Mouse (Mus musculus) testis, adult 2 months (tissue): ENCODE measurements around the gene Ube2d3. TPM values are rescaled to one million over a fixed set of nuclear protein-coding genes. Genes with fewer than 3 reads are reported as not detected.

Experiments
- H3K27ac ChIP-seq: fragments of 200-500 bp; 2 replicates; pipeline ENCODE4 v1.5.1; 2012; ENCODE audit warnings: low read depth, low read length; ENCODE audit not compliant: control insufficient read depth, insufficient read depth
- H3K27me3 ChIP-seq: fragments of 200-500 bp; 2 replicates; pipeline ENCODE4 v1.6.1; 2012; ENCODE audit warnings: mild to moderate bottlenecking, low read length, moderate library complexity; ENCODE audit not compliant: control insufficient read depth, insufficient read depth
- H3K36me3 ChIP-seq: fragments of 200-500 bp; 2 replicates; pipeline ENCODE4 v1.6.1; 2012; ENCODE audit warnings: mild to moderate bottlenecking, low read length; ENCODE audit not compliant: control insufficient read depth, insufficient read depth
- H3K4me1 ChIP-seq: fragments of 200-500 bp; 2 replicates; pipeline ENCODE4 v1.6.1; 2012; ENCODE audit warnings: low read length; ENCODE audit not compliant: control insufficient read depth, insufficient read depth
- H3K4me3 ChIP-seq: fragments of 200-500 bp; 2 replicates; pipeline ENCODE4 v1.5.1; 2012; ENCODE audit warnings: low read depth, mild to moderate bottlenecking, low read length, moderate library complexity, mixed read lengths; ENCODE audit not compliant: control insufficient read depth
- CTCF ChIP-seq: fragments of 200-500 bp; IDR thresholded peaks from 2 replicates; pipeline ENCODE4 v1.5.1; 2012; ENCODE audit warnings: low read depth, mild to moderate bottlenecking, inconsistent platforms, low read length, moderate library complexity; ENCODE audit not compliant: control insufficient read depth, insufficient read depth, insufficient replicate concordance
- POLR2A ChIP-seq: fragments of 200-500 bp; IDR thresholded peaks from 2 replicates; pipeline ENCODE4 v1.6.1; 2012; ENCODE audit warnings: low read depth, mild to moderate bottlenecking, inconsistent platforms, low read length, moderate library complexity; ENCODE audit not compliant: control insufficient read depth
- polyA plus RNA-seq: library from polyadenylated mRNA; depleted of rRNA; stranded (reverse); fragments of >200 nt; gene quantifications from 2 replicates; pipeline ENCODE4 v1.2.3, GENCODE M21; 2012; rRNA removed

Gene Ube2d3
- polyA plus RNA-seq, 1 experiment = 621 TPM

DNA sequence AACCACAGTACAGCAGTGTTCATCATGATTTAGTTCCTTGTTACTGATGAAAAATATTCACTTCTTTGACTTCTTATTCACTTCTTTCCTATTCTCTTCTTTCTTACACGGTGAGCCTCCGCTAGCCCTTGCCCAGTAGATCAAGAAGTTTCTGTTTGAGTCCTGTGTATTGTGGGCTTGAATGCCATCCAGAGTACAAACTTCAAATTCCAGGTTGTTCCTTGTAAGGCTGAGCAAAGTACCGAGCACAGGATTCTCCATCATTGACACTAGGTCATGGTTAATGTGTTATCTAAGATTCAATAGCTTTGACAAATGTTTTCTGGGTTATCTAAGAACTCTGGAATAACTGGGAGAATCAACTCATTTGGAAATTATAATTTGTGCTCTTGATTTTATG is 72.4 kb downstream of the Ube2d3 start:
- no peaks in the 10 kb centered on the region for H3K36me3 ChIP-seq
- H3K4me3 ChIP-seq = no peak overlapping the region
- no peaks in the 10 kb centered on the region for H3K27me3 ChIP-seq
- TF ChIP-seq POLR2A (no peak), CTCF (no peak)
- H3K27ac ChIP-seq = no peak overlapping the region
- H3K4me1 ChIP-seq = peaks cover 5% of the 10 kb centered on the region

DNA sequence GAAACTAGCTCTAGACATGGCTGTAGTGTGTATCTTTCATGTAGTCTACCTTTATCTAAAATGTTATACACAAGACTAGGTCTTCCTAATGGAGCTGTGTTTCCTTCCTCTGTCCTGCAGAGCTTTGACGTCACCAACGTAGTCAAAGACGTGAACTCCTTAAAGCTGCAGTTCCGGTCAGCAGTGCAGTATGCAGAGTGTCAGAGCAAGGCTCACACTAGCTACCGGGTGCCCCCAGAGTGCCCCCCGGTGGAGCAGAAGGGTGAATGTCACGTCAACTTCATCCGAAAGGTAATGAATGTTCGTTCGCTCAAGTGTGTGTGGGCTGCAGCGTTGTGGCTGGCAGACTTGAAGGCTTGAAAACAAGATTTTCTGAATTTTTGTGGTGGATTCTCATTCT is 73.7 kb downstream of the Ube2d3 start:
- no peak overlapping the region; the same call in 1 of the 2 replicates for H3K27ac ChIP-seq
- TF ChIP-seq POLR2A (no peak), CTCF (0 out of 2 replicates have a peak, but pooled peaks have one; percentile 9)
- no peaks in the 10 kb centered on the region for H3K4me1 ChIP-seq
- H3K27me3 ChIP-seq = no peaks in the 10 kb centered on the region
- no peaks in the 10 kb centered on the region for H3K36me3 ChIP-seq
- no peak overlapping the region for H3K4me3 ChIP-seq

DNA sequence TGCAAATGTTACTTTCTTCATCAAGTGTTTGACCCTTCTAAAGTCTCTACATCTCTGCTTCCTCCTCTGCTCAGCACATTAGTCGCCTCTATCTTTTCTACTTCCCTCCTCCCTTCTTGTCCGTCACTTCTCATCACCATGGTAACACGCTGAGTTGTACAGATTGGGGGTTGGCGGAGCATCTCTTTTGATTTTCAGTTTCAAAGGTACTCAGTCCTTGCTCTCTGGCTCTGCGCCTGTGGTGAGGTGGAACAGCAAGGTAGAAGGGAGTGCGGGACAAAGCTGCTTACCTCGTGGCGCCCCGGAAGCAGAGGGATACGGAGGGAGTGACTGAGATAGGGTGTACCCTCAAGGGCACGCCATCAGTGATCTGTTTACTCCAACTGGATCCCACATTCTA is 75.3 kb downstream of the Ube2d3 start:
- Histone ChIP-seq H3K27ac (no peak overlapping the region), H3K27me3 (no peaks in the 10 kb centered on the region), H3K4me1 (no peaks in the 10 kb centered on the region), H3K36me3 (no peaks in the 10 kb centered on the region), H3K4me3 (peak overlapping the region; percentile 68)
- TF ChIP-seq POLR2A (no peak), CTCF (no peak)

DNA sequence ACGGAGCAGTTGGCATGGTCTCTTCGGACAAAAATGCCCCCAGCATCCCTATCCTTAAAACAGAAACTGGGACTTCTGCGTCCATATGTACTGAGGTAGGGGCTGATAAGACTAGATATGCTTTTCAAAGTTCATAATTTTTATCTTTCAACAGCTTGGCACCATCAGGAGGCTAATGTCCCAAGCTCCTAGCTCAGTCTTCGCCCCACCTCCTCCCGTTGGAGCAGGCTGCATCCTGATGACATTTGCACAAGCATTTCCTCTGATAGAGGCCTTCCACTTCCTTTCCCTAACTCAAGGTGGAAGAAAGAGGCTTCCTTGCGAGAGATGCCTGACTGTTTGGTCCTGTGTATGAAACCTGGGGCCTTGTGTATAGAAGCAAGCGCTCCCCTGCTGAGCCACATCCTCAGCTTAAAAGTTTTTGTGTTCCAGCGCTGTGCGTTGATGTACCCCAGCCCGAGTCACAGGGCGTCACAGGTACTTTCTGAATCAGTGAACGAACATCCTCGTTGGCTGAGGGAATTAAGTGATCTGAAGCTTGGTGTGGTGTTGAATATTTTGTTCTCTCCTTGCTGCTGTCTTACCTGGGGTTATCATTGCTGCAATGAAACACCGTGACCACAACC is 76.0 kb downstream of the Ube2d3 start:
- Histone ChIP-seq H3K27me3 (no peaks in the 10 kb centered on the region), H3K27ac (no peak overlapping the region), H3K36me3 (no peaks in the 10 kb centered on the region), H3K4me3 (no peak overlapping the region; the same call in 1 of the 2 replicates), H3K4me1 (no peaks in the 10 kb centered on the region)
- TF ChIP-seq CTCF (no peak), POLR2A (no peak)

DNA sequence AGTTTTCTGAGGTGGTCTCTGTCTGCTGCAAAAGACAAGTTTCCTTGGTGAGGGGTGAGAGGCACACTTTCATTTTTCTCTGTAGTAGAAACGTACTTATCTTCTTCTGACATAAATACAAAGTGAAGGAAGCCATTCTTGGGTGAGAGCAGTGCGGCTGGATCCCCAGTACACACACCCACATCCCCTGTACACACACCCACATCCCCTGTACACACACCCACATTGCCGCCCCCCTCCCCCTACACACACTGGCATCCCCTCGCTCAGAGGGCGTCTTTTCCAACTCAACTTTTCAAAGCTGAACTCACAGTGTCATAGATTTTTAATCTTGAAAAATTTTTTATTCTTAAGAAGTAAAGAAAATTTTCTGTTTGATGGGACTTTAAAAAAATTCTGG is 77.3 kb downstream of the Ube2d3 start:
- Histone ChIP-seq H3K4me1 (no peaks in the 10 kb centered on the region), H3K4me3 (no peak overlapping the region), H3K27me3 (no peaks in the 10 kb centered on the region), H3K36me3 (no peaks in the 10 kb centered on the region), H3K27ac (no peak overlapping the region)
- TF ChIP-seq CTCF (no peak), POLR2A (no peak)

DNA sequence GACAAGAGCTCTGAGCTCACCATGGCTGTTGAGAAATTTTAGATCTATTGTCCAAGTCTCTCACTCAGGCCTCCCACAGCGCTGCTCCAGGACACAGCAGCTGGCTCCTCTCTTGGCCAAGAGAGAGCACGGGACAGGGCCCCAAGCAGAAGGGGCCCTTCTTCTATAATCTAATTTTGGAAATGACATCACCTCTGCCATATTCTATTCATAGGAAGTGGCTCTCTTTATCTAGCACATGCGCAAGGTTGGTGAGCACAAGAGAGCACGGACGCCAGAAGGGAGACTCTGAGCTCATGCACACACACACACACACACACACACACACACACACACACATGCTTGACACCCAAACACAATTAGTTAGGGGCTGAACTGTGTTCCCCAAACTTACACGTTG is 78.9 kb downstream of the Ube2d3 start:
- no peak for TF ChIP-seq CTCF
- TF ChIP-seq POLR2A = no peak
- no peak overlapping the region for H3K27ac ChIP-seq

More for the DNA sequence above, 78.9 kb downstream of the Ube2d3 start:
- no peaks in the 10 kb centered on the region for H3K36me3 ChIP-seq
- no peak overlapping the region for H3K4me3 ChIP-seq
- H3K4me1 ChIP-seq = no peaks in the 10 kb centered on the region; the same call in 1 of the 2 replicates
- no peaks in the 10 kb centered on the region for H3K27me3 ChIP-seq

Other genes starting within 250 kb of the Ube2d3 start
- gene Cenpe, start 225.6 kb upstream of the Ube2d3 start, polyA plus RNA-seq = 11.1 and 13.2 TPM in 2 replicates
- 1.6 and 1.8 TPM in 2 replicates for gene Bdh2, start 156.9 kb upstream of the Ube2d3 start, polyA plus RNA-seq
- 0.26 TPM in 1 of 2 replicates, not detected in the other for gene Slc9b2, start 130.4 kb upstream of the Ube2d3 start, polyA plus RNA-seq
- gene Slc9b1, start 90.1 kb upstream of the Ube2d3 start, polyA plus RNA-seq = 89.9 and 100.0 TPM in 2 replicates
- 6.5 and 6.7 TPM in 2 replicates for gene Cisd2, start 14.2 kb upstream of the Ube2d3 start, polyA plus RNA-seq
- gene Manba, start 47.5 kb downstream of the Ube2d3 start, polyA plus RNA-seq = 5.6 and 8.5 TPM in 2 replicates